Mouse (Mus musculus) lung, postnatal 0 days (tissue): ENCODE results near the gene Sel1l. TPM values are rescaled to one million over a fixed set of nuclear protein-coding genes. Genes with fewer than 3 reads are reported as not detected.
A peak's percentile ranks its signal among the peaks of the same experiment; 100 is the strongest.

Source experiments
- ATAC-seq: fragments of 200-750 bp; cut with Nextera tagmentation; 2 replicates; pipeline ENCODE4 v1.8.0; 2017; ENCODE audit warnings: moderate library complexity
- DNase-seq: peaks from one replicate; pipeline ENCODE4 v3.0.0-alpha.2; 2016; ENCODE audit warnings: low spot score
- H3K27ac ChIP-seq: fragments of 300-500 bp; sonication (generic); 2 replicates; pipeline ENCODE4 v1.5.1; 2014; ENCODE audit warnings: antibody characterized with exemption, mild to moderate bottlenecking, low read length, mixed read lengths
- H3K27me3 ChIP-seq: fragments of 300-500 bp; sonication (generic); replicated peaks from 2 replicates; pipeline ENCODE4 v1.6.1; 2014; ENCODE audit warnings: low read length, mixed read lengths; ENCODE audit not compliant: insufficient read depth
- H3K36me3 ChIP-seq: fragments of 300-500 bp; sonication (generic); 2 replicates; pipeline ENCODE4 v1.6.1; 2014; ENCODE audit warnings: low read length, mixed read lengths; ENCODE audit not compliant: insufficient read depth
- H3K4me1 ChIP-seq: fragments of 300-500 bp; sonication (generic); 2 replicates; pipeline ENCODE4 v1.6.1; 2014; ENCODE audit warnings: antibody characterized with exemption, low read depth, low read length, mixed read lengths; ENCODE audit not compliant: insufficient read depth
- H3K4me2 ChIP-seq: fragments of 300-500 bp; sonication (generic); replicated peaks from 2 replicates; pipeline ENCODE4 v1.6.1; 2014; ENCODE audit warnings: low read depth, mild to moderate bottlenecking, low read length, moderate library complexity, mixed read lengths
- H3K4me3 ChIP-seq: fragments of 300-500 bp; sonication (generic); 2 replicates; pipeline ENCODE4 v1.5.1; 2014; ENCODE audit warnings: low read depth, low read length
- H3K9ac ChIP-seq: fragments of 300-500 bp; sonication (generic); replicated peaks from 2 replicates; pipeline ENCODE4 v1.6.1; 2014; ENCODE audit warnings: low read depth, mild to moderate bottlenecking
- H3K9me3 ChIP-seq: fragments of 300-500 bp; sonication (generic); 2 replicates; pipeline ENCODE4 v1.6.1; 2016; ENCODE audit warnings: low read length, mixed read lengths
- CTCF ChIP-seq: IDR thresholded peaks from 2 replicates; pipeline ENCODE4 v1.5.1; 2016; ENCODE audit warnings: antibody characterized with exemption, mild to moderate bottlenecking
- EP300 ChIP-seq: IDR thresholded peaks from 2 replicates; pipeline ENCODE4 v1.6.1; 2016; ENCODE audit warnings: antibody characterized with exemption, mild to moderate bottlenecking, control low read depth
- WGBS: fragments of 180-500 bp; shearing (Covaris S2); extraction: QIAGEN DNeasy Blood & Tissue Kit; methylation state at CpG from one replicate; pipeline ENCODE4 v1.1.7; 2014; 5-methylcytosine and 5-hydroxymethylcytosine counted together
- polyA plus RNA-seq: library from polyadenylated mRNA; unstranded; fragments of >200 nt; fragmentation: Nextera tagmentation; extraction: Ambion mirVana; gene quantifications from 2 replicates; pipeline ENCODE4 v1.2.1, GENCODE M21; 2015

Sel1l gene
- polyA plus RNA-seq, 1 experiment from 2014 or later, result 102 TPM

DNA sequence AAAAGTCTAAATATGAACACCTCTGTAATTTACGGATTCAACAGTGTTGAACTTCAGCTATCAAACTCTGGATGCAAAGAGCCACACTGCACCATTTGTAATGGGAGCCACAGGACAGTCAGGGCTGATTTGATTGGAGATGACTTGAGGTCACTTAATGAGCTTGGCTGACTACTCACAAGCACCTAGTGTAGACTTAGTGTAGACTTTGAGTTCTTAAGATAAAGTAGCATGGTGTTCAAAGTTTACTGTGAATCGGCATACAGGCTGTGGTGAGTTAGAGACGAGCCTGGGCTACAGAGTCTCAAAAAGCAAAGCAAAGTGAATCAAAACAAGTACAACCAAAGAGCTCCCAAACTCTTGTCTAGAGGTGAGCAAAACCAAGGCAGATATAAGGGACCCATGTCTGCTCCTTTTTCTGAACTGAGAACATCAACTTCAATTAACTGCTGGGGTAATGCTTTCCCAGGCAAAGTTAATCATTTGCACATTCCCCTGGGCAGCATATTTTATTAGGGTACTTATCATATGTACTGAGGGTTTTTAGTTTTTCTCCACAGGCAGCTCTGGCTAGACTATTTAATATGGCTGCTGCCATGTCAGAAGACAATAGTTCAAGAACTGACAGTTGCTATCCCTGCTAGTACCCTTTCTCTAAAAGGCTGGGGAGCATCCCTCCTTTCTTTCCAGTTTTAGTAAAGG is 15.6 kb downstream of the Sel1l start:
- Histone ChIP-seq H3K4me1 (no peaks in the 10 kb centered on the region), H3K4me3 (no peak overlapping the region), H3K4me2 (no peak overlapping the region), H3K9me3 (no peaks in the 10 kb centered on the region), H3K36me3 (peaks cover 29% of the 10 kb centered on the region; the same call in 1 of the 2 replicates), H3K27me3 (no peaks in the 10 kb centered on the region), H3K9ac (no peak overlapping the region), H3K27ac (no peak overlapping the region)
- TF ChIP-seq CTCF (no peak), EP300 (no peak)
- 80% methylated on average over 3 of the region's 3 CpGs for WGBS
- DNase-seq, result no peak
- ATAC-seq, result no peak

DNA sequence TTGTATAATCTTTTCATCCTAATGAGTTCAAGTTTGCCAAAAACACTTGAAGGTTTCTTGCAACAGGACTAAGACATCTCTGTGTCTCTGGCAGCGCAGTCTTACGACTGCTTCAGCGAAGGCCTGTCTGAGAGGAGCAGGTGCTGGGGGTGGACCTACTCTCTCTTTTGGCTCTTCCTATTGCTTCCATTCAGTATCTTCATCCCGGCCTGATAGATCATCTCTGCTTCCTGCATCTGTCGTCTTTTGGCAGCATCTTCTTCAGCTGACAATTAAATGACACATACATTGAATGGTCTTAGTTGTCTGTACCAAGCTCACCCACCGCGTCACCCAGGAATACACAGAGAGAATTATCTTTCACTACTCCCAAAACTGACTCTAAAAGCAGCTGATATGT is 17.5 kb downstream of the Sel1l start:
- no peak for TF ChIP-seq EP300
- TF ChIP-seq CTCF, result no peak
- Histone ChIP-seq H3K36me3 (peaks cover 48% of the 10 kb centered on the region; the same call in 1 of the 2 replicates), H3K4me2 (no peak overlapping the region), H3K4me1 (no peaks in the 10 kb centered on the region), H3K4me3 (no peak overlapping the region), H3K27ac (no peak overlapping the region), H3K9ac (no peak overlapping the region), H3K27me3 (no peaks in the 10 kb centered on the region), H3K9me3 (no peaks in the 10 kb centered on the region)
- WGBS, result 93% methylated on average over 7 of the region's 7 CpGs
- DNase-seq (no peak), ATAC-seq (no peak)

DNA sequence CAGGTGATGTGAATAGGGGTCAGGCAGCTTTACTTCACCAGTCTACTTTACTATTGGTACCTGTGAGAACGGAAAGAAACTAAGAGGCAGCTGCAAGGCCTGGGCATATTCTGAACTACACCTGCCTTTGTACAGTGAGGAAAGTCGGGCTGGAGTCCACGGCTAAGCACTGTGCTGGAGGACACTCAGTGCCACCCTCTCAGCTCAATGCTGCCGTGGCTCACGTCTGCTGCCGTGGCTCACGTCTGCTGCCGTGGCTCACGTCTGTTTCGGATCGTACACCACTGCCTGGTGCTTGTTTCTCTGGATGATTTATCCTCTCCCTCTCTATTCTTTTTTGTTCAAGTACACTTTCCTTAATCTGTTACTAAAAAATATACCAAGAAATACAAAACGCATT is 28.5 kb downstream of the Sel1l start:
- Histone ChIP-seq H3K9me3 (no peaks in the 10 kb centered on the region), H3K27ac (no peak overlapping the region), H3K9ac (no peak overlapping the region), H3K36me3 (peaks cover 51% of the 10 kb centered on the region), H3K27me3 (no peaks in the 10 kb centered on the region), H3K4me2 (no peak overlapping the region), H3K4me1 (no peaks in the 10 kb centered on the region), H3K4me3 (no peak overlapping the region)
- TF ChIP-seq CTCF (no peak), EP300 (no peak)
- ATAC-seq (no peak), DNase-seq (no peak)
- 91% methylated on average over 12 of the region's 12 CpGs for WGBS

DNA sequence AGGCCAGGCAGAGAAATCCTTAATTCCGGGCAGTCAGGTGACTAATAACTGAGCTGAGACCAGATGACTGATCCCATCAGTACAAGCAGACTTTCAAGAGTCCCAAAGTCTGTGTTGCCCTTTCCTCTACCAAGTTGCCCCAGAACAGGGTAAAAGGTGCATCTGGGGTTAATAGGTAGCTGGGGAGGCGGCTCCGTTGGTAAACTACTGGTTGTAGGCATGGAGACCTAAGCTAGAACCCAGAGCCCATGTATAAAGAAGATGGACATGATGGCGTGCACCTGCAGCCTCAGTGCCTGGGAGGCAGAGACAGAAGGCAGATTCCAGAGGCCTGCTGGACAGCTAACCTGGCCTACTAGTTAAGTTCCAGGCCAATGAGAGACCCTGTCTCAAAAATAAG is 30.2 kb downstream of the Sel1l start:
- no peak overlapping the region for H3K4me2 ChIP-seq
- H3K9me3 ChIP-seq, result no peaks in the 10 kb centered on the region
- DNase-seq, result no peak
- TF ChIP-seq CTCF (no peak), EP300 (no peak)
- no peaks in the 10 kb centered on the region for H3K4me1 ChIP-seq
- no peak overlapping the region for H3K9ac ChIP-seq
- no peaks in the 10 kb centered on the region for H3K27me3 ChIP-seq
- no peak overlapping the region for H3K4me3 ChIP-seq
- WGBS, result 92% methylated on average over 4 of the region's 4 CpGs
- no peak overlapping the region for H3K27ac ChIP-seq
- no peak for ATAC-seq
- peaks cover 56% of the 10 kb centered on the region for H3K36me3 ChIP-seq

DNA sequence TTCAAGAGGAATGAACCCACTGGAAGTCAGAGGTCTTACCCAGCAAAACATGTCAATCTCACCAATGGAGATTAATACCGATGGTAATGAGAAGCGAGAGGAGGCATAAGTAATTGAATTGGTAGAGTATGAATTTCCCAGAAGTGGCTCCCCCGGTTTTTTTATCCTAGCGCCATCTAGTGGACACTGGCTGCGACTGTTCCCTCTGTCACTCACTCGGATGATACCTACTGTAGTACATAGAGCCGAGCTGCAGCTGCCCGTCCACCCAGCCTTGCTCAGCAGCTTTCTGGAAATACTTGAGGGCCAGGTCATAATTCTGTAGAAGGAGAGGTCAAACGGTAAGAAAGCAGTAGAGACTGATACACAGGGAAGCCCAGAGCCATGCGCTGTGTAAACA is 33.0 kb downstream of the Sel1l start:
- no peaks in the 10 kb centered on the region for H3K9me3 ChIP-seq
- H3K4me2 ChIP-seq, result no peak overlapping the region
- H3K27ac ChIP-seq, result no peak overlapping the region
- H3K27me3 ChIP-seq, result no peaks in the 10 kb centered on the region
- ATAC-seq (peak; percentile 49), DNase-seq (peak; percentile 71)
- H3K4me1 ChIP-seq, result no peaks in the 10 kb centered on the region
- H3K4me3 ChIP-seq, result no peak overlapping the region
- TF ChIP-seq EP300 (no peak), CTCF (peak; percentile 74)
- WGBS, result 23% methylated on average over 10 of the region's 10 CpGs
- peaks cover 52% of the 10 kb centered on the region for H3K36me3 ChIP-seq
- no peak overlapping the region for H3K9ac ChIP-seq

DNA sequence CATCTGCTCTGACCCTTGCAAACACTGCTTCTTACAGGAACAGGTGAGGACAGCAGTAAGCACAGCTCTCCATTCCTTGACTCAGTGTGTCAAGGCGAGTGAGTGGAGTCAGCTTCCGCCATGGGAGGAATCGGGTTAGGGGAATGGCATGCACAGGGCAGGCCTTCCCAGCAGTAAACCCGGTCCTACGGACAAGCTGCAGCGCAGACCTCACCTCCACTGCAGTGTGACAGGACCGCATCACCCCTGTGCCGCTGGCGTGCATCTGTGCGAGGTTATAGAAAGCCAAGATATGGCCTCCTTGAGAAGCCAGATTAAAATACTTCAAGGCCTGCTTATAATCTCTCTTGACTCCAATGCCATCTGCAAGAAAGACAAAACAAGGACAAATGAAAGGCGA is 33.4 kb downstream of the Sel1l start:
- DNase-seq (no peak), ATAC-seq (no peak)
- TF ChIP-seq EP300 (no peak), CTCF (no peak)
- Histone ChIP-seq H3K4me3 (no peak overlapping the region), H3K27ac (no peak overlapping the region), H3K9me3 (no peaks in the 10 kb centered on the region), H3K27me3 (no peaks in the 10 kb centered on the region), H3K9ac (no peak overlapping the region), H3K4me1 (no peaks in the 10 kb centered on the region), H3K4me2 (no peak overlapping the region), H3K36me3 (peaks cover 52% of the 10 kb centered on the region)
- WGBS, result 96% methylated on average over 11 of the region's 11 CpGs
